Mouse (Mus musculus) thymus, postnatal 10 days (tissue): ENCODE measurements at regions not wholly inside any gene's neighbourhood (a gene's known extent, or its start where the extent isn't known, plus 50 kb on each side); places are given as distances from the start of the nearest gene placed in this dataset.
A peak's percentile ranks its signal among the peaks of the same experiment; 100 is the strongest.

Source experiments
- DNase-seq, 2 experiments: peaks; one replicate each; pipeline ENCODE4 v3.0.0; 2021; ENCODE audit warnings: low spot score in 2 of 2

GRCm38 (mm10) chr2:101368278-101368677 is 256.2 kb upstream of the Rag2 start:
- DNase-seq: no peak

- DNase-seq: no peak
Observed at GRCm38 (mm10) chr2:101370991-101371736, 253.4 kb upstream of the Rag2 start.

- no peak for DNase-seq
Observed at GRCm38 (mm10) chr2:101371834-101372493, 252.6 kb upstream of the Rag2 start.

- DNase-seq: no peak
Observed at GRCm38 (mm10) chr2:101380595-101380994, 243.9 kb upstream of the Rag2 start.

GRCm38 (mm10) chr2:101415002-101415401 is 209.5 kb upstream of the Rag2 start:
- no peak for DNase-seq

GRCm38 (mm10) chr2:101416702-101417101 is 207.8 kb upstream of the Rag2 start:
- DNase-seq: no peak

GRCm38 (mm10) chr2:101433141-101433895 is 191.2 kb upstream of the Rag2 start:
- DNase-seq: no peak

GRCm38 (mm10) chr2:101440231-101440630 is 184.3 kb upstream of the Rag2 start:
- DNase-seq: no peak

GRCm38 (mm10) chr2:101441081-101441630 is 183.4 kb upstream of the Rag2 start:
- DNase-seq: no peak

- no peak for DNase-seq
Observed at GRCm38 (mm10) chr2:101455591-101455990, 168.9 kb upstream of the Rag2 start.

GRCm38 (mm10) chr2:101458959-101459358 is 165.6 kb upstream of the Rag2 start:
- no peak for DNase-seq

- DNase-seq: no peak
Observed at GRCm38 (mm10) chr2:101462450-101462849, 162.1 kb upstream of the Rag2 start.

- no peak for DNase-seq
Observed at GRCm38 (mm10) chr2:101464291-101465140, 160.0 kb upstream of the Rag2 start.

- no peak for DNase-seq
Observed at GRCm38 (mm10) chr2:101470569-101471100, 153.9 kb upstream of the Rag2 start.

GRCm38 (mm10) chr2:101472449-101473115 is 151.9 kb upstream of the Rag2 start:
- DNase-seq: peak; percentile 79 to 92

GRCm38 (mm10) chr2:101473116-101473485 is 151.4 kb upstream of the Rag2 start:
- no peak for DNase-seq

GRCm38 (mm10) chr2:101476862-101477261 is 147.7 kb upstream of the Rag2 start:
- DNase-seq: no peak

GRCm38 (mm10) chr2:101490207-101490606 is 134.3 kb upstream of the Rag2 start:
- no peak for DNase-seq

GRCm38 (mm10) chr2:101491762-101492161 is 132.8 kb upstream of the Rag2 start:
- no peak for DNase-seq

- no peak for DNase-seq
Observed at GRCm38 (mm10) chr2:101508116-101508515, 116.4 kb upstream of the Rag2 start.
